Mouse (Mus musculus): ENCODE data around the gene 4933416C03Rik.

Gene 4933416C03Rik

DNA sequence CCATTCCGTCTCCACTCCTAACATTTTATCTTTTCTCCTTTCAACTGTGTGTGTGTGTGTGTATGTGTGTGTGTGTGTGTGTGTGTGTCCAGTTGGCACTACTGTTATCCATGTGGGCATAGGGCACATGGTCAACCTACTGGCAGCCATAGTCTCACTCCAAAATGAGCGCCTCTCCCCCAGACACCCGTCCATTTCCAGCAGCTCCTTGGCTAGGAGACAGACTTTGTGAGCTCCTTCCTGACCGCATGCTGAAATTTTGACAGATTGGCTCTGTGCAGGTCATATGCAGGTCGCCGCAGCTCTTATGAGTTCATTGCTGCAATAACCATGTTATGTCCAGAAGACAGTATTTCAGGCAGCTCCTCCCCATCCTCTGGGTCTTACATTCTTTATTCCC lies 32.9 kb downstream of the 4933416C03Rik start:
- in situ Hi-C loops (cut with MboI; ENCODE audit: unreplicated experiment in 2 of 2), result no loop called here

DNA sequence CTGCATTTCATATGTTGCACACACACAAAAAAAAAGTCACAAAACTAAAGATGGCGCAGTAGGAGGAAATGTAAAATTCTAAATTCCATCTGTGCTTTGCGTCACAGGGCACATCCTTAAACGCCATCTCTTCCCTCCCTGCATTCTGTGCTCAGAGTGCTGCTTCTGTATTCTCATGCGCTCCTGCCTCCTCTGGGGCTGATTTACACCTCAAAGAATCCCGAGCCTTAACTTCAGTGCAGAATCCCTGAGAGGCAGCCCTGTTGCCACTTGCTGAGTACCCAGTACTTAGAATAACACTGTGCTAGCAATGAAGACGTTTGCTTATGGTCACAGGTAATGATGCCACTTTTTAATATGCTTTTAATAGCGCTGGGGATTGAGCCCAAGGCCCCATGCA lies 34.3 kb downstream of the 4933416C03Rik start:
- in situ Hi-C loops (cut with MboI; ENCODE audit: unreplicated experiment in 2 of 2), result no loop called here

DNA sequence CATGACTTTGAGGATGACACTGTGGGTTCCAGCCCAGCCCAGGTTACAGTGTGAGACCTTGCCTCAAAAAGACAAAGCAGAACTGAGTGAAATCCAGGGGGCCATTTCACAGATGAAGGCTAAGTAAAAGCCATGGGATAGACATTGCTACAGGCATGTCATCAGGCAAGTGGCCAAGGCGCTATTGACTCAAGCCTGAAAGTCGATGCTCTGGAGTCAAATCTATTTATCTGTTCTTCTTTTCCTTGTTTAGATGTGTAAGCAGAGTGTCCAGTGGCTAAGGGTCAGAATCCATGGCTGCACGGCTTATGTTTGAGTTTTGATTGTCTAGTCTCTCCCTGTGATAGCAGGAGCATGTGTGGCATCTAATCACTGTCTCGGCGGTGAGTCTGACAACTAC lies 35.1 kb downstream of the 4933416C03Rik start:
- in situ Hi-C loops (cut with MboI; ENCODE audit: unreplicated experiment in 2 of 2), result no loop called here

DNA sequence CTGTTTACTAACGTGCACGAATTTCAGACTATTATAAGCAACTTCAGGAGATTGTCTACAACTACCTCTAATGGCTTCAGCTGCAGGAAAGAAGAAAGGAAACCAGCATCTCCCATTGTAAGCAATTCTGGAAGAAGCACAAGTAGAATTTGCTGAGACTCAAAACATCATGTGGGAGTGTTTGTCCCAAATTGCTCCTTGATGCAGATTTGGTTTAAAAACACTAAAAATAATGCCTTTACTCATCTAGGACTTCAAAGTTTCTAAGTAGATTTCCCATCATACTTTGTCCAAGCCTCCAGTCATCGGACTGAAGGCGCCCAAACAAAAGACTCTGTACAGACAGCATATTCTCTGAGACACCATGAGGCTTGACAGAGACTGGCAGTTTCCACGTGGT lies 37.8 kb downstream of the 4933416C03Rik start:
- in situ Hi-C loops (cut with MboI; ENCODE audit: unreplicated experiment in 2 of 2), result no loop called here

All from v-Abl transformed pro-B cells (cell line).